Mouse (Mus musculus): ENCODE results near the gene Il1r1. TPM values are rescaled to one million over a fixed set of nuclear protein-coding genes. Genes with fewer than 3 reads are reported as not detected.
A peak's percentile ranks its signal among the peaks of the same experiment; 100 is the strongest.

The Il1r1 gene
- total RNA-seq, 2 experiments from 2014 or later, result 4.5 TPM

GRCm38 (mm10) chr1:40321824-40322223, 96.9 kb downstream of the Il1r1 start:
- no peak for DNase-seq

- DNase-seq, result no peak
Measured at GRCm38 (mm10) chr1:40322543-40322942, 97.7 kb downstream of the Il1r1 start.

DNA sequence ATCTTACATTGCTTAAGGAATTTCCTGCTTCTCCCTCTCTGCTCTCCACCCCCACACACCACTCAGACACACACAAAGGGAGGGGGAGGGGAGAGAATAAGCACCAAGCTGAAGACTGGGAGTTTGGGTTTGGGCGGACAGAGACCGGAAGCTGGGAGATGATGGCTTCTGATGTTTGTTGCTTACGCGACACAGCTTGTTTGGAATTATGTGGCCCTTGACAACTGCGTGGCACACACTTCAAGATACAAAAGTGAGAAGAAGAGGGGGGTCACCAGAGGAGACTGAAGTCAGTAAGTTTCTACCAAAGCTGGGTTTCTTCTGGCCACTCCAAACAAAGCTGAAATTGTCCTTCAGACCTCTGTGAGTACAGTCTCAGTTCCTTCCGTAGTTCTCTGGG, 99.6 kb downstream of the Il1r1 start, which contains the start of gene Il1rl2:
Il1rl2 (plus strand) TSS at position 154 of the 400 bp plus-strand sequence.
- no peak for DNase-seq

- DNase-seq, result no peak
Measured at GRCm38 (mm10) chr1:40324955-40325702, 100.2 kb downstream of the Il1r1 start.

DNA sequence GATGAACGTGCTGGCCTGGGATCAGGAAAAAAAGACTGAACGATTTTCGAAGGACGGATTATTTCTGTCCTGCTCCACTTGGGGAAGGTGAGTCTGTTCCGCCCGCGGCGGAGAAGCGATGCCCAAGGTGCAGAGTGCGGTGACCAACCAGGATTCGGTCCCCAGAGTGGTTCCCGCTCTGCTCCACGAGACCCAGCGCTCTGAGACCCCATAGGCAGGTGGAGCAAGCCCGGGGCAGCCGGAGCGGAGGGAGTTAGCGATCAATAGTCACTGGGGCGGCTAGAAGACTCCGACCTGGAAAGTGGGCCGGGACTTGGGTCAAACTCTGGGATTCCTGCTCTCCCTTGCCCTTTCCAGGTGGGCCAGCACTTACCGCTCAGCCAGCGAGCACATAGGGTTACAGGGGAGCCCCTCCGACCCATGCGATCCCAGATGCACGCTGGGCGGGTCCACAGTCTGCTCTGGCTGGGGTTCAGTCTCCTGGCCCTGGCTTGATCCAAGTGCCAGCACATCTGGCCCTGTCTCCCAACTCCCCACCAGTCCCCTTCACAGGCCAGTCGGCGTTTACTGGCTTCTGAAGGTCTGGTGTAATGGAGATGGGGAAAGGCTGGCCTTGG, 100.9 kb downstream of the Il1r1 start:
- DNase-seq, result no peak

DNA sequence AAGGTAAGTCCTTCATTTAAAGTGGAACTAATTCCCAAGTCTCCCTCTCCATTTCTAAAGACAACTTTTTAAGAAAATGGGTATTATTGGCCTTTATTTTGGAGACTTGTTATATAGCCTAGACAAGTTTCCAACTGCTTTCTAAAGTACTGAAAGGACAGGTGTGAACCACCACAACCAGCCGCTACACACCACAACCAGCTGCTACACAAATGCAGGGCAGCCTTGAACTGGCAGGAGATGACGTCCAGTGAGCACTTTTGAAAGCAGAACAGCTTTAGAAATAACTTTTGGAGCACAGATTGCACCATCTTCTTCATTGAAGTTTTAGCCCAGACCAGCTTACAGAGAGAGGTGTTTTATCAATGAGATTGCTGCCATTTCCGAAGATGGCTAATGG, 102.7 kb downstream of the Il1r1 start:
- no peak for DNase-seq

- DNase-seq, result no peak
Measured at GRCm38 (mm10) chr1:40329526-40329925, 104.6 kb downstream of the Il1r1 start.

- DNase-seq, result no peak
Measured at GRCm38 (mm10) chr1:40330181-40330580, 105.3 kb downstream of the Il1r1 start.

DNA sequence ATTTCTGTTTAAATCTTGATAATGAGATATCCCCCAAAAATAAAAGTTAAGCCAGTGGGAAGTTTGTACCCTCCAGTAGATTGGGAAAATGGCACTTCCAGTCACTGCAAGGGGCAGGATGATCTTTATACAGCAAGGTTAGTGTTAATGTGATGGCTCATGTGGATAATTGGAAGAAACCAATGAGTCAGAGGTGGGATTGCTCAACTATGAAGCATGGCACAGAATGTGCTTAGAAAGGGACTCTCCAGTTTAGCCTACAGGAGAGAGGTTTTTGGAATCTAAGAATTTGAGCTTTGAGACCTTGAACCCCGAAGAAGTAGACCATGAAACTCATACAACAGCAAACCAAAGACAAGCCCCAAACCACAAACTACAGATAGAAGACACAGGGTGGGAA, 114.5 kb downstream of the Il1r1 start:
- no peak for DNase-seq

DNA sequence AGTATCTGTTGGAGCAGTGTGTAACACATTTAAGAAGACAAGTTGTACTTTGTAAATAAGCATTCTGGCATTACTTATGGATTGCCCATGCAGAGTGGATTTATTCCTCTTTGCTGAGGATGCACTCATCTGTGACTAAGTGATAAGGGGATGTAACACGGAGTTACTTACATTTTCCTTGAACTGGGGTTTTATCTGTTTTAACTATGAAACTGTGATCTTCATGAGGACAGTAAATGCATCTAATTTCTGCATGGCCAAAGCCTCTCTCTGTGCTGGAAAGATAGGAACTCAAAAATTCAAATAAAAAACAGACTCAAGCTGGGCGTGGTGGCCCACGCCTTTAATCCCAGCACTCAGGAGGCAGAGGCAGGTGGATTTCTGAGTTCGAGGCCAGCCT, 115.2 kb downstream of the Il1r1 start:
- DNase-seq, result no peak

GRCm38 (mm10) chr1:40352158-40352903, 127.5 kb downstream of the Il1r1 start:
- DNase-seq, result no peak

GRCm38 (mm10) chr1:40352904-40353286, 128.0 kb downstream of the Il1r1 start:
- no peak for DNase-seq

- DNase-seq, result no peak
Measured at GRCm38 (mm10) chr1:40354665-40355064, 129.8 kb downstream of the Il1r1 start.

DNA sequence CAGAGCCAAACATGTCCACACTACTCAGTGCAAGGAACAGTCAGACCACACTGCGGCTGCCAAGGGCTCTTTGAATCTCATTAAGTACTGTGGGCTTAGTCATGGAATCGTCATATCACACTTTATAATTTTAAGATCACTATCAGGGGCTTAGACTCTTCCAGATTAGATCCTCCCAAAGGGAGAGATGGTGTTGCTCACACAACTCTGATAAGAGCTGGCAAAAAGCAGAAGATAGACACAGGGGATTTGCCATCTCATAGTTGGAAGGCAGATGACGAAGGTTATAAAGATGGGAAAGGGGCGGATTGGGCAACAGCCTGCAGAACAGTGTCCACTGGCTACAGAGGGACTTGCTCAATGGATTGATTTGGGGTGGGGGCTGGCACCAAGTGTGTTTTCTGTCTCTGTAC, 130.6 kb downstream of the Il1r1 start:
- no peak for DNase-seq

GRCm38 (mm10) chr1:40355904-40356521, 131.1 kb downstream of the Il1r1 start:
- no peak for DNase-seq

- DNase-seq, result no peak
Measured at GRCm38 (mm10) chr1:40357921-40358320, 133.0 kb downstream of the Il1r1 start.

- no peak for DNase-seq
Measured at GRCm38 (mm10) chr1:40358351-40358750, 133.5 kb downstream of the Il1r1 start.

- DNase-seq, result peak; percentile 8 to 27
Measured at GRCm38 (mm10) chr1:40358771-40359181, 133.9 kb downstream of the Il1r1 start.

DNA sequence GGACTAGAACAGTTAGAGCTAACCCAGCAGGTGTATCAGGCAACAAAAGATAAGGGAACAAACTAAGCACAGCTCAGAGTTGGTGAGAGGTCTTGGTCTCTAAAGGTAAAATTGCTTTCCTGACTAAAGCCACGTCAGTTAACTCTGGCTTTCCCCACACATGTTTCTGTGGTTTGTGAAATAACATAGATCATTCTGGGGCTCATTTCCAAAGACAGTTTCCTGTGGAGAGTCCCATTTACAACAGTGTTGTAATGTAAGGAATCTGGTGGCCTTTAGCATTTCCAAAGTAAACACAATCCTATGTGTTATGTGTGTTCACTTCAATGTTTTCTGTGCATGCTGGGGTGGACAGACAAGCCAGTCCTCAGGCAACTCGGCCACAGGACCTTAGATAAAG, 134.9 kb downstream of the Il1r1 start:
- DNase-seq, result no peak

GRCm38 (mm10) chr1:40360969-40361368, 136.1 kb downstream of the Il1r1 start:
- no peak for DNase-seq

DNA sequence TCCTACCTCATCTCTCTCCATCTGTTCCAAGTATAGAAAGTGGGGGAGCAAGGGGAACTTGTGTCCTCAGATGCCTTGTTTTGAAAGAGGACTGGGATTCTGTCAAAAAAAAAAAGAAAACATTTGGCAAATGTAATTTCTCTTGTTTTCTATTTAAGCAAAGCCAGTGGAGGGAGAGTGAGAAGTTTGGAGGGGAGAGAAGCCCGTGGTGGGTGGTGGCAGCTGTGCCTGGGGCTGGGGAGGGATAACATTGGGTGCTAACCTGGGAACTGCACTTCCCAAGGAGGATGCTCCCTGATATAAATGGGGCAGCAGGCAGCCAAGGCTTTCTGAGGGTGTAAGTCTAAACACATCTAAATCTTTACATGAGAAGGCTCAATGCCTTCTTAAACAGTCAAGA, 136.7 kb downstream of the Il1r1 start:
- no peak for DNase-seq

DNA sequence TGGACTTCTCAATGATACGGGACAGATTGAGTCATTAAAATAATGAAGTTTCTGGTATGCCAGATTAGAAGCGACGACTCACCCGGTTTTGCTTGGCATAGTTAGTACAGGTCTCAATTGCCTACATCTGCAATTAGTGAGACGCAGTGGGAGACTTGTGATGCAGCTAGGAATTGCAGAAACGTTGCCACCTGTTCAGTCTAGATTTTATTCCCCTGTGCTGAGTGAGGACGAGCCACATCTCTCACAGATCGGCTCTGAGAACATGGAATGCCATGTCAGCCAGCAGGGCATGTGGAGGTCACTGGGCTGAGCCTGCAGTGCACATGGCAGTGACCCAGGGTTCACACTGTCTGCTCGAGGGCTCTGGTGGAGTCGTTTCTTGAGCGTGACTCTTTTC, 137.9 kb downstream of the Il1r1 start:
- no peak for DNase-seq

All from adrenal gland, postnatal 36 days (tissue).